Mouse (Mus musculus) erythroblast, adult 5-6 weeks (primary cell): Measurements from ENCODE around the gene Olfr98. TPM values are rescaled to one million over a fixed set of nuclear protein-coding genes. Genes with fewer than 3 reads are reported as not detected.
A peak's percentile ranks its signal among the peaks of the same experiment; 100 is the strongest.
"Not testable (repeated sequence)": the region's sequence is repeated elsewhere in the genome, so short reads cannot be mapped to it uniquely, and the experiment has no call there.

Source experiments
- ATAC-seq: replicated peaks from 2 replicates; pipeline ENCODE4 v1.8.0; 2016; ENCODE audit warnings: moderate number of reproducible peaks, mild to moderate bottlenecking, moderate TSS enrichment, inconsistent platforms; ENCODE audit not compliant: poor library complexity, low FRiP score, severe bottlenecking
- total RNA-seq, 2 experiments: library from RNA; stranded (forward) in 1 of 2; stranded (reverse) in 1 of 2; fragments of 150-400 nt in 1 of 2; fragments of 200-764, 138-1000 nt in 1 of 2; gene quantifications; 2 replicates each; pipeline versions ENCODE4 v1.2.3 to v1.2.4; 2015 to 2017; ENCODE audit warnings: low replicate concordance in 2 of 2

Gene Olfr98
- total RNA-seq (2015; ENCODE audit: low replicate concordance) (not detected in 2 replicates), total RNA-seq (2017; ENCODE audit: low replicate concordance) (not detected in 2 replicates)

GRCm38 (mm10) chr17:37263626-37264025, at the start of gene Olfr98:
Gene Olfr98 (minus strand): TSS chr17:37263749.
- ATAC-seq, result no peak

- no peak for ATAC-seq
These were observed 46.7 kb upstream of the Olfr98 start for GRCm38 (mm10) chr17:37310146-37310699.

- ATAC-seq, result no peak
These were observed 44.9 kb upstream of the Olfr98 start for GRCm38 (mm10) chr17:37308483-37308882.

- no peak for ATAC-seq
These were observed 40.7 kb upstream of the Olfr98 start, which contains the start of gene Olfr101 for GRCm38 (mm10) chr17:37304213-37304612. Gene Olfr101 (minus strand): TSS chr17:37304313.

GRCm38 (mm10) chr17:37283360-37283759, 19.8 kb upstream of the Olfr98 start, which contains the start of gene Olfr99:
Gene Olfr99 (minus strand): TSS chr17:37283460.
- ATAC-seq, result no peak

GRCm38 (mm10) chr17:37280331-37280730, 16.8 kb upstream of the Olfr98 start:
- no peak for ATAC-seq

- no peak for ATAC-seq
These were observed 13.0 kb upstream of the Olfr98 start for GRCm38 (mm10) chr17:37276573-37276972.

GRCm38 (mm10) chr17:37275626-37276248, 12.2 kb upstream of the Olfr98 start:
- ATAC-seq, result no peak

- ATAC-seq, result peak; percentile 69
These were observed 7.1 kb upstream of the Olfr98 start for GRCm38 (mm10) chr17:37270702-37271092.

- peak; percentile 87 for ATAC-seq
These were observed 6.6 kb upstream of the Olfr98 start, which contains the start of gene H2-M3 for GRCm38 (mm10) chr17:37270058-37270701. Gene H2-M3 (plus strand): TSS chr17:37270220.

GRCm38 (mm10) chr17:37250544-37250943, 13.0 kb downstream of the Olfr98 start:
- no peak for ATAC-seq

GRCm38 (mm10) chr17:37249460-37249859, 14.1 kb downstream of the Olfr98 start:
- ATAC-seq, result no peak

- no peak for ATAC-seq
These were observed 16.8 kb downstream of the Olfr98 start for GRCm38 (mm10) chr17:37246715-37247114.

GRCm38 (mm10) chr17:37242198-37242597, 21.4 kb downstream of the Olfr98 start:
- no peak for ATAC-seq

- not testable (repeated sequence) for ATAC-seq
These were observed 26.3 kb downstream of the Olfr98 start, which contains the start of gene Olfr97 for GRCm38 (mm10) chr17:37237230-37237629. Gene Olfr97 (minus strand): TSS chr17:37237330.

GRCm38 (mm10) chr17:37221879-37222278, 41.7 kb downstream of the Olfr98 start:
- no peak for ATAC-seq

GRCm38 (mm10) chr17:37219846-37220245, 43.7 kb downstream of the Olfr98 start, which contains the start of gene Olfr96:
Gene Olfr96 (plus strand): TSS chr17:37220146.
- ATAC-seq, result no peak

GRCm38 (mm10) chr17:37218486-37218885, 45.1 kb downstream of the Olfr98 start:
- ATAC-seq, result no peak

- no peak for ATAC-seq
These were observed 50.5 kb downstream of the Olfr98 start, which contains the start of gene Olfr95 for GRCm38 (mm10) chr17:37213018-37213417. Gene Olfr95 (minus strand): TSS chr17:37213118.
